8 mouse cellular contexts compared by ENCODE assay signal in genomic region chr1:78488752-78489492, GRCm38 (mm10). TPM values are rescaled to one million over a fixed set of nuclear protein-coding genes. Genes with fewer than 3 reads are reported as not detected.
A peak's percentile ranks its signal among the peaks of the same experiment; 100 is the strongest.
DNase-seq lines count a peak whose midpoint lies in the region; ATAC-seq lines count a peak whose summit lies in the region.

Gene Farsb, minus strand, starts transcription at chr1:78488897.

- H3K4me2 ChIP-seq in hindbrain, embryonic 15.5 days: peak within 1 kb of the TSS; percentile 69

- DNase-seq in T-cell, adult 2 months (ENCODE audit: low spot score): peak; percentile 89
- peak; percentile 88 to 90 for DNase-seq in cerebellum, postnatal 36 days
- peak; percentile 90 to 92 for DNase-seq in frontal cortex, postnatal 36 days (ENCODE audit: low spot score in 2 of 2)
- peak; percentile 91 for DNase-seq in left cerebral cortex, adult 11 months (ENCODE audit: low spot score)
- peak; percentile 92 to 93 for DNase-seq in lung, postnatal 4 days
- DNase-seq in retina, postnatal 7 days (ENCODE audit: low read depth, low spot score): peak; percentile 89
- DNase-seq in urinary bladder, adult 2 months (ENCODE audit: low spot score): peak; percentile 86

- H3K27me3 ChIP-seq in hindbrain, embryonic 15.5 days: no peaks in the 10 kb centered on the region

- peaks cover 34% of the 10 kb centered on the region for H3K4me1 ChIP-seq in hindbrain, embryonic 15.5 days (replicated peaks)

- H3K9me3 ChIP-seq in hindbrain, embryonic 15.5 days: no peaks in the 10 kb centered on the region

- peak within 1 kb of the TSS; percentile 85 for H3K27ac ChIP-seq in hindbrain, embryonic 15.5 days (replicated peaks)

- WGBS in hindbrain, embryonic 15.5 days: under 1% methylated on average over 31 of the region's 31 CpGs

- H3K36me3 ChIP-seq in hindbrain, embryonic 15.5 days: no peaks in the 10 kb centered on the region

- H3K4me3 ChIP-seq in hindbrain, embryonic 15.5 days: peak within 1 kb of the TSS; percentile 78

- ATAC-seq in hindbrain, embryonic 15.5 days (ENCODE audit: low FRiP score, low read depth): peak; percentile 98

- H3K9ac ChIP-seq in hindbrain, embryonic 15.5 days: peak within 1 kb of the TSS; percentile 74

RNA-seq across cellular contexts. Expression of gene Farsb, which starts in this region (rescaled TPM):
- polyA plus RNA-seq in hindbrain, embryonic 15.5 days (2015; fragmentation: Nextera tagmentation; extraction: Ambion mirVana): 150 and 154 TPM in 2 replicates
- 36.0 and 36.7 TPM in 2 replicates for polyA plus RNA-seq in urinary bladder, adult 2 months (2012; rRNA removed)

Comparison
In these comparisons a context has a peak if more than half of its experiments do, and no peak if none do; other contexts are left out.
1. Peak in every context shown above with its lines: DNase-seq, ATAC-seq, H3K4me3 ChIP-seq and H3K27ac ChIP-seq.